Mouse (Mus musculus) liver, postnatal 0 days (tissue): ENCODE data around the gene Ceacam5. TPM values are rescaled to one million over a fixed set of nuclear protein-coding genes. Genes with fewer than 3 reads are reported as not detected.

Experiments
- ATAC-seq: fragments of 200-750 bp; cut with Nextera tagmentation; 2 replicates; pipeline ENCODE4 v1.8.0; 2017; ENCODE audit warnings: mild to moderate bottlenecking, moderate library complexity
- DNase-seq: peaks from one replicate; pipeline ENCODE4 v3.0.0-alpha.2; 2016
- H3K27ac ChIP-seq: fragments of 300-500 bp; sonication (generic); 2 replicates; pipeline ENCODE4 v1.5.1; 2014; ENCODE audit warnings: antibody characterized with exemption, moderate library complexity, mild to moderate bottlenecking, low read depth
- H3K27me3 ChIP-seq: fragments of 300-500 bp; sonication (generic); 2 replicates; pipeline ENCODE4 v1.6.1; 2014; ENCODE audit warnings: low read length, control low read depth, mixed read lengths; ENCODE audit not compliant: insufficient read depth
- H3K36me3 ChIP-seq: fragments of 300-500 bp; sonication (generic); replicated peaks from 2 replicates; pipeline ENCODE4 v1.6.1; 2014; ENCODE audit warnings: mild to moderate bottlenecking, control low read depth, low read length, moderate library complexity, mixed read lengths; ENCODE audit not compliant: insufficient read depth
- H3K4me1 ChIP-seq: fragments of 300-500 bp; sonication (generic); 2 replicates; pipeline ENCODE4 v1.6.1; 2014; ENCODE audit warnings: antibody characterized with exemption, mild to moderate bottlenecking, control low read depth; ENCODE audit not compliant: insufficient read depth
- H3K4me2 ChIP-seq: fragments of 300-500 bp; sonication (generic); 2 replicates; pipeline ENCODE4 v1.6.1; 2014; ENCODE audit warnings: low read depth, mild to moderate bottlenecking, low read length, moderate library complexity, mixed read lengths
- H3K4me3 ChIP-seq: fragments of 300-500 bp; sonication (generic); 2 replicates; pipeline ENCODE4 v1.5.1; 2014; ENCODE audit warnings: low read depth, low read length
- H3K9ac ChIP-seq: fragments of 300-500 bp; sonication (generic); replicated peaks from 2 replicates; pipeline ENCODE4 v1.6.1; 2014; ENCODE audit warnings: mild to moderate bottlenecking, moderate library complexity
- H3K9me3 ChIP-seq: fragments of 300-500 bp; sonication (generic); 2 replicates; pipeline ENCODE4 v1.6.1; 2016; ENCODE audit warnings: mild to moderate bottlenecking, control low read depth, low read length, mixed read lengths
- CTCF ChIP-seq: sonication (generic); IDR thresholded peaks from 2 replicates; pipeline ENCODE4 v1.5.1; 2016; ENCODE audit warnings: antibody characterized with exemption, low read depth
- EP300 ChIP-seq: IDR thresholded peaks from 2 replicates; pipeline ENCODE4 v1.6.1; 2016; ENCODE audit warnings: antibody characterized with exemption, low read depth, mild to moderate bottlenecking
- WGBS: fragments of 180-500 bp; shearing (Covaris S2); extraction: QIAGEN DNeasy Blood & Tissue Kit; methylation state at CpG from one replicate; pipeline ENCODE4 v1.1.7; 2014; ENCODE audit not compliant: insufficient replicate concordance; 5-methylcytosine and 5-hydroxymethylcytosine counted together
- polyA plus RNA-seq: library from polyadenylated mRNA; unstranded; fragments of >200 nt; fragmentation: Nextera tagmentation; extraction: Ambion mirVana; gene quantifications from 2 replicates; pipeline ENCODE4 v1.2.1, GENCODE M21; 2015

Gene Ceacam5
- not detected in 2 replicates for polyA plus RNA-seq

GRCm38 (mm10) chr7:17712938-17713337 is at the start of gene Ceacam5:
Gene Ceacam5 (plus strand): TSS chr7:17713238.
- H3K4me3 ChIP-seq: no peak within 1 kb of the TSS
- H3K9me3 ChIP-seq: 0 out of 2 replicates have a peak, but pooled peaks cover 2% of the 10 kb centered on the region
- H3K27ac ChIP-seq: no peak within 1 kb of the TSS
- H3K4me1 ChIP-seq: no peaks in the 10 kb centered on the region
- ATAC-seq (no peak), DNase-seq (no peak)
- TF ChIP-seq CTCF (no peak), EP300 (no peak)
- H3K4me2 ChIP-seq: no peak within 1 kb of the TSS
- WGBS: 50% methylated on average over 1 of the region's 1 CpGs
- no peaks in the 10 kb centered on the region for H3K27me3 ChIP-seq
- H3K9ac ChIP-seq: no peak within 1 kb of the TSS
- no peaks in the 10 kb centered on the region for H3K36me3 ChIP-seq

Other genes starting within 250 kb of the Ceacam5 start
- not detected in 2 replicates for gene Ceacam14, start 99.4 kb downstream of the Ceacam5 start, polyA plus RNA-seq
- gene Gm5155, start 158.5 kb downstream of the Ceacam5 start, polyA plus RNA-seq: not detected in 2 replicates